Mouse (Mus musculus) cerebellum, adult 2 months (tissue): ENCODE results near the gene Fhit.

Source experiments
- CTCF ChIP-seq: fragments of 200-500 bp; IDR thresholded peaks from 2 replicates; pipeline ENCODE4 v1.5.1; 2011; ENCODE audit warnings: low read depth, mild to moderate bottlenecking, control low read depth, low read length, moderate library complexity, borderline replicate concordance; ENCODE audit not compliant: insufficient read depth
- POLR2A ChIP-seq: fragments of 200-500 bp; IDR thresholded peaks from 2 replicates; pipeline ENCODE4 v1.6.1; 2011; ENCODE audit warnings: low read length, control low read depth, borderline replicate concordance; ENCODE audit not compliant: insufficient read depth

GRCm38 (mm10) chr14:9648416-9648815 lies 1513.4 kb downstream of the Fhit start:
- TF ChIP-seq CTCF (no peak), POLR2A (no peak)
